Mouse (Mus musculus) forebrain, postnatal 0 days (tissue): ENCODE measurements at regions not wholly inside any gene's neighbourhood (a gene's known extent, or its start where the extent isn't known, plus 50 kb on each side); places are given as distances from the start of the nearest gene placed in this dataset.
A peak's percentile ranks its signal among the peaks of the same experiment; 100 is the strongest.

Experiments
- ATAC-seq: fragments of 200-750 bp; cut with Nextera tagmentation; 2 replicates; pipeline ENCODE4 v1.8.0; 2017; ENCODE audit warnings: mild to moderate bottlenecking, moderate library complexity
- DNase-seq: peaks from one replicate; pipeline ENCODE4 v3.0.0-alpha.2; 2015
- H3K27ac ChIP-seq: fragments of 300-500 bp; sonication (generic); 2 replicates; pipeline ENCODE4 v1.5.1; 2014; ENCODE audit warnings: low read depth, mild to moderate bottlenecking, antibody characterized with exemption, low read length, moderate library complexity, mixed read lengths
- H3K27me3 ChIP-seq: fragments of 300-500 bp; sonication (generic); 2 replicates; pipeline ENCODE4 v1.6.1; 2014; ENCODE audit warnings: mild to moderate bottlenecking, low read length, mixed read lengths; ENCODE audit not compliant: insufficient read depth
- H3K36me3 ChIP-seq: fragments of 300-500 bp; sonication (generic); 2 replicates; pipeline ENCODE4 v1.6.1; 2014; ENCODE audit warnings: mild to moderate bottlenecking, moderate library complexity; ENCODE audit not compliant: insufficient read depth
- H3K4me1 ChIP-seq: fragments of 300-500 bp; sonication (generic); 2 replicates; pipeline ENCODE4 v1.6.1; 2014; ENCODE audit warnings: antibody characterized with exemption; ENCODE audit not compliant: insufficient read depth
- H3K4me2 ChIP-seq: fragments of 300-500 bp; sonication (generic); 2 replicates; pipeline ENCODE4 v1.6.1; 2014; ENCODE audit warnings: low read depth, mild to moderate bottlenecking, moderate library complexity
- H3K4me3 ChIP-seq: fragments of 300-500 bp; sonication (generic); 2 replicates; pipeline ENCODE4 v1.5.1; 2014; ENCODE audit warnings: low read depth, low read length, mixed read lengths
- H3K9ac ChIP-seq: fragments of 300-500 bp; sonication (generic); 2 replicates; pipeline ENCODE4 v1.6.1; 2014; ENCODE audit warnings: mild to moderate bottlenecking
- H3K9me3 ChIP-seq: fragments of 300-500 bp; sonication (generic); 2 replicates; pipeline ENCODE4 v1.6.1; 2016; ENCODE audit warnings: low read length
- CTCF ChIP-seq: sonication (generic); IDR thresholded peaks from 2 replicates; pipeline ENCODE4 v1.5.1; 2016; ENCODE audit warnings: antibody characterized with exemption, control low read depth, low read depth
- WGBS: fragments of 180-500 bp; shearing (Covaris S2); extraction: QIAGEN DNeasy Blood & Tissue Kit; methylation state at CpG from one replicate; pipeline ENCODE4 v1.1.7; 2014; 5-methylcytosine and 5-hydroxymethylcytosine counted together

GRCm38 (mm10) chr5:75880088-75880684 is 98.1 kb downstream of the Kdr start:
- H3K27me3 ChIP-seq = no peaks in the 10 kb centered on the region
- 79% methylated on average over 10 of the region's 10 CpGs for WGBS
- no peak overlapping the region for H3K4me3 ChIP-seq
- H3K36me3 ChIP-seq = no peaks in the 10 kb centered on the region
- DNase-seq (no peak), ATAC-seq (no peak)
- TF ChIP-seq CTCF = no peak
- H3K4me1 ChIP-seq = no peaks in the 10 kb centered on the region
- no peak overlapping the region for H3K9ac ChIP-seq
- no peak overlapping the region for H3K27ac ChIP-seq
- no peaks in the 10 kb centered on the region for H3K9me3 ChIP-seq
- H3K4me2 ChIP-seq = no peak overlapping the region

GRCm38 (mm10) chr5:75878361-75878760 is 99.9 kb downstream of the Kdr start:
- no peak for DNase-seq
- no peaks in the 10 kb centered on the region for H3K9me3 ChIP-seq
- no peak for TF ChIP-seq CTCF
- no peak overlapping the region for H3K27ac ChIP-seq
- ATAC-seq = no peak
- no peaks in the 10 kb centered on the region for H3K4me1 ChIP-seq
- no peaks in the 10 kb centered on the region for H3K27me3 ChIP-seq
- H3K36me3 ChIP-seq = no peaks in the 10 kb centered on the region
- no peak overlapping the region for H3K4me2 ChIP-seq
- 76% methylated on average over 8 of the region's 8 CpGs for WGBS
- no peak overlapping the region for H3K4me3 ChIP-seq
- no peak overlapping the region for H3K9ac ChIP-seq

GRCm38 (mm10) chr5:75877609-75877971 is 100.7 kb downstream of the Kdr start:
- no peak for TF ChIP-seq CTCF
- no peak overlapping the region for H3K27ac ChIP-seq
- 79% methylated on average over 4 of the region's 4 CpGs for WGBS

GRCm38 (mm10) chr5:75876871-75877608 is 101.2 kb downstream of the Kdr start:
- ATAC-seq (no peak), DNase-seq (no peak)
- Histone ChIP-seq H3K4me3 (no peak overlapping the region), H3K9ac (no peak overlapping the region), H3K9me3 (no peaks in the 10 kb centered on the region), H3K4me1 (no peaks in the 10 kb centered on the region), H3K4me2 (no peak overlapping the region), H3K27me3 (no peaks in the 10 kb centered on the region), H3K27ac (no peak overlapping the region), H3K36me3 (no peaks in the 10 kb centered on the region)
- 73% methylated on average over 9 of the region's 9 CpGs for WGBS
- TF ChIP-seq CTCF = no peak

More at GRCm38 (mm10) chr5:75877609-75877971, 100.7 kb downstream of the Kdr start:
- no peaks in the 10 kb centered on the region for H3K36me3 ChIP-seq
- H3K4me3 ChIP-seq = no peak overlapping the region
- no peaks in the 10 kb centered on the region for H3K4me1 ChIP-seq
- no peaks in the 10 kb centered on the region for H3K9me3 ChIP-seq
- no peaks in the 10 kb centered on the region for H3K27me3 ChIP-seq
- no peak for ATAC-seq
- no peak overlapping the region for H3K4me2 ChIP-seq
- DNase-seq = no peak
- H3K9ac ChIP-seq = no peak overlapping the region

GRCm38 (mm10) chr5:75871120-75871519 is 107.1 kb downstream of the Kdr start:
- H3K9me3 ChIP-seq = no peaks in the 10 kb centered on the region
- no peaks in the 10 kb centered on the region for H3K27me3 ChIP-seq
- no peak overlapping the region for H3K27ac ChIP-seq
- H3K4me2 ChIP-seq = no peak overlapping the region
- no peaks in the 10 kb centered on the region for H3K4me1 ChIP-seq
- H3K9ac ChIP-seq = no peak overlapping the region
- ATAC-seq = peak; percentile 32
- H3K36me3 ChIP-seq = no peaks in the 10 kb centered on the region
- DNase-seq = peak; percentile 74
- no peak overlapping the region for H3K4me3 ChIP-seq
- WGBS = 25% methylated on average over 8 of the region's 8 CpGs
- peak; percentile 82 for TF ChIP-seq CTCF

GRCm38 (mm10) chr5:75870666-75871065 is 107.6 kb downstream of the Kdr start:
- WGBS = 68% methylated on average over 14 of the region's 14 CpGs
- H3K4me3 ChIP-seq = no peak overlapping the region
- H3K27me3 ChIP-seq = no peaks in the 10 kb centered on the region
- H3K4me1 ChIP-seq = no peaks in the 10 kb centered on the region
- H3K4me2 ChIP-seq = no peak overlapping the region
- ATAC-seq (no peak), DNase-seq (no peak)
- H3K9ac ChIP-seq = no peak overlapping the region
- H3K9me3 ChIP-seq = no peaks in the 10 kb centered on the region
- TF ChIP-seq CTCF = no peak
- H3K36me3 ChIP-seq = no peaks in the 10 kb centered on the region
- no peak overlapping the region for H3K27ac ChIP-seq

- Histone ChIP-seq H3K4me3 (no peak overlapping the region), H3K9me3 (no peaks in the 10 kb centered on the region), H3K27me3 (no peaks in the 10 kb centered on the region), H3K27ac (no peak overlapping the region), H3K4me1 (no peaks in the 10 kb centered on the region), H3K9ac (no peak overlapping the region), H3K36me3 (no peaks in the 10 kb centered on the region), H3K4me2 (no peak overlapping the region)
- ATAC-seq (no peak), DNase-seq (no peak)
- TF ChIP-seq CTCF = no peak
- WGBS = 24% methylated on average over 4 of the region's 4 CpGs
These were observed 108.7 kb downstream of the Kdr start for GRCm38 (mm10) chr5:75869535-75869934.
